Mouse (Mus musculus) myocyte (in vitro differentiated cells): Measurements from ENCODE around the gene A730049H05Rik.

Experiments
- E2F4 ChIP-seq: IDR thresholded peaks from one replicate; pipeline ENCODE4 v1.6.1; 2011; ENCODE audit warnings: mild to moderate bottlenecking, control low read depth, moderate library complexity; ENCODE audit not compliant: insufficient read depth
- POLR2A ChIP-seq: IDR thresholded peaks from one replicate; pipeline ENCODE4 v1.6.1; 2011; ENCODE audit warnings: low read depth, mild to moderate bottlenecking, control low read depth, moderate library complexity; ENCODE audit not compliant: insufficient read length
- SRF ChIP-seq: IDR thresholded peaks from one replicate; pipeline ENCODE4 v1.6.1; 2011; ENCODE audit warnings: low read depth; ENCODE audit not compliant: control insufficient read depth, insufficient read length
- TCF12 ChIP-seq: IDR thresholded peaks from one replicate; pipeline ENCODE4 v1.6.1; 2011; ENCODE audit warnings: mild to moderate bottlenecking, control low read depth; ENCODE audit not compliant: poor library complexity, insufficient read depth, severe bottlenecking

DNA sequence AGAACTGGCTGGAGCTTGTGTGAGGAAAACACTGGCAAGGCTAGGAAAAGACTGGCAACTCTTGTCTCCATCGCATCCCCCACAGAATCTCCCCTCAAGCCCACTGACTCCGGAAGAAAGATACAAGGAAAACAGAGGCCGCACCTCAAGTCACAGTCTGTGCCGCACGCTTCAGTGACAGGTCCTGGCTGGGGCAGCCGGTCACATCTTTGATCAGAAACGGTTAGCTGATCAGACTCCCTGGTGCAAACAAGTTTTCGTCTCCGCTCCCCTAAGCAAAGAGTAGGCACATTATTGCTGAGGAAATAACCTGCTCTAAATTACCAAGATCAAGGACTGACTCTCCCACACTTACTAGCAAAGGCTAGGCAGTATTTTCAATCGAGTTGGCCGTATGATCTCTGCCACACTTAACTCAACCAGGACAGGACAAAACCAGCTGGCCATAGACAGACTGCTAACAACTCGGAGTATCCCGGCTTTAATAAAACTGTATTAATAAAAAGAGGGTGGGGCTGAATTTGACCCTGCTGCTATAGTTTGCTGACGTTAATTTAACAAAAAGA, 63.5 kb downstream of the A730049H05Rik start:
- no peak for TF ChIP-seq E2F4
- no peak for TF ChIP-seq POLR2A
- TF ChIP-seq TCF12 = no peak
- no peak for TF ChIP-seq SRF
